In genomic region chr1:91366215-91367108, GRCm38 (mm10) we compare ENCODE assay signal across 7 mouse cellular contexts. TPM values are rescaled to one million over a fixed set of nuclear protein-coding genes. Genes with fewer than 3 reads are reported as not detected.
DNase-seq lines count a peak whose midpoint lies in the region; ATAC-seq lines count a peak whose summit lies in the region.

Erfe (plus strand) TSS chr1:91366430.

- peak; percentile 78 for DNase-seq in ES-CJ7 (ENCODE audit: low read depth, low spot score)
- DNase-seq in adrenal gland, postnatal 14 days, result peak; percentile 89
- DNase-seq in heart, postnatal 36 days, result peak; percentile 74 to 77
- DNase-seq in layer of hippocampus, postnatal 14 days (ENCODE audit: low spot score in 2 of 2), result peak; percentile 28 to 38
- peak; percentile 55 for DNase-seq in right cerebral cortex, postnatal 4 days

- peak within 1 kb of the TSS; percentile 45 for H3K4me3 ChIP-seq in forebrain, embryonic 12.5 days (replicated peaks)

- peak; percentile 45 for ATAC-seq in forebrain, embryonic 12.5 days (ENCODE audit: low FRiP score)
- ATAC-seq in megakaryocyte progenitor cell, adult 5-6 weeks (replicated peaks; ENCODE audit: poor library complexity), result peak; percentile 92

- H3K27ac ChIP-seq in forebrain, embryonic 12.5 days, result no peak within 1 kb of the TSS

- no peaks in the 10 kb centered on the region for H3K9me3 ChIP-seq in forebrain, embryonic 12.5 days

- peak within 1 kb of the TSS; percentile 88 for H3K4me2 ChIP-seq in forebrain, embryonic 12.5 days

- intact Hi-C loops in heart, postnatal 36 days (cut with DNase I), result loop anchor here (5.0 kb wide), 1 partner anchor 116 kb away; no protein-coding TSS in a partner anchor

- peaks cover 12% of the 10 kb centered on the region for H3K4me1 ChIP-seq in forebrain, embryonic 12.5 days

- peaks cover 25% of the 10 kb centered on the region for H3K27me3 ChIP-seq in forebrain, embryonic 12.5 days

- peaks cover 18% of the 10 kb centered on the region for H3K36me3 ChIP-seq in forebrain, embryonic 12.5 days (replicated peaks)

- H3K9ac ChIP-seq in forebrain, embryonic 12.5 days, result peak within 1 kb of the TSS; percentile 63

- WGBS in forebrain, embryonic 12.5 days, result 1% methylated on average over 63 of the region's 68 CpGs

RNA-seq across cellular contexts. Expression of gene Erfe, which starts in this region (rescaled TPM):
- total RNA-seq in adrenal gland, postnatal 14 days (2021), result 7.3 and 9.1 TPM in 2 replicates
- 0.90 and 0.95 TPM in 2 replicates for polyA plus RNA-seq in forebrain, embryonic 12.5 days (2016; fragmentation: Nextera tagmentation; extraction: Ambion mirVana)
- total RNA-seq in heart, postnatal 36 days (2021), result not detected
- under 1 TPM in 1 of 2 experiments, not detected in 1; 0.12 TPM for total RNA-seq in layer of hippocampus, postnatal 14 days (2021)
- total RNA-seq in megakaryocyte progenitor cell, adult 5-6 weeks (2015), result 1.7 TPM in 1 of 2 replicates, not detected in the other
- total RNA-seq in megakaryocyte progenitor cell, adult 5-6 weeks (2017), result 0.50 and 2.5 TPM in 2 replicates

Comparison
In these comparisons a context has a peak if more than half of its experiments do, and no peak if none do; other contexts are left out.
1. Peak in ATAC-seq, H3K4me3 ChIP-seq, H3K9ac ChIP-seq and H3K4me2 ChIP-seq in forebrain, embryonic 12.5 days; RNA of the gene not detected or under 1 TPM.
2. Peak in DNase-seq in heart, postnatal 36 days; RNA of the gene not detected or under 1 TPM.
3. Peak in DNase-seq in layer of hippocampus, postnatal 14 days; RNA of the gene not detected or under 1 TPM.
4. DNase-seq: peak in every context shown above with its lines; median percentile 89 in adrenal gland, postnatal 14 days; 78 in ES-CJ7; 76 in heart, postnatal 36 days; 55 in right cerebral cortex, postnatal 4 days; 33 in layer of hippocampus, postnatal 14 days.